Mouse (Mus musculus): ENCODE results near the gene Ube2j2. TPM values are rescaled to one million over a fixed set of nuclear protein-coding genes. Genes with fewer than 3 reads are reported as not detected.

The Ube2j2 gene
- total RNA-seq (2021): 10 to 100 TPM; 75.2 to 78.9 TPM
- long read RNA-seq, experiment 1, transcript Ube2j2-213 (7 exons, 3,339 nt): minor isoform, 13 of 45 reads
- long read RNA-seq, experiment 1, transcript Ube2j2-201 (8 exons, 3,483 nt): major isoform, 21 of 45 reads
- long read RNA-seq, experiment 1, partial matches to known transcripts: 1 of 45 reads
- long read RNA-seq, experiment 1, other reads (novel, unspliced or antisense): 6 of 45 reads
- long read RNA-seq, experiment 2, transcript Ube2j2-213 (7 exons, 3,339 nt): minor isoform, 19 of 81 reads
- long read RNA-seq, experiment 2, transcript Ube2j2-201 (8 exons, 3,483 nt): major isoform, 37 of 81 reads
- long read RNA-seq, experiment 2, transcript Ube2j2-202 (7 exons, 1,309 nt): minor isoform, 8 of 81 reads
- long read RNA-seq, experiment 2, partial matches to known transcripts: 3 of 81 reads
- long read RNA-seq, experiment 2, other reads (novel, unspliced or antisense): 12 of 81 reads

- peak; percentile 97 to 98 for DNase-seq (ENCODE audit: low spot score in 2 of 2)
Measured at GRCm38 (mm10) chr4:155943534-155944249, at the start of gene Ube2j2. TSS of gene Ube2j2 (plus strand) at chr4:155943831.

- peak; percentile 74 to 78 for DNase-seq (ENCODE audit: low spot score in 2 of 2)
Measured at GRCm38 (mm10) chr4:155894311-155894881, 49.2 kb upstream of the Ube2j2 start.

- peak; percentile 78 to 91 for DNase-seq (ENCODE audit: low spot score in 2 of 2)
Measured at GRCm38 (mm10) chr4:155895216-155895615, 48.4 kb upstream of the Ube2j2 start.

- DNase-seq (ENCODE audit: low spot score in 2 of 2): no peak
Measured at GRCm38 (mm10) chr4:155895826-155896225, 47.8 kb upstream of the Ube2j2 start.

- no peak for DNase-seq (ENCODE audit: low spot score in 2 of 2)
Measured at GRCm38 (mm10) chr4:155896461-155896860, 47.2 kb upstream of the Ube2j2 start.

- DNase-seq (ENCODE audit: low spot score in 2 of 2): peak in 1 of 2 experiments; percentile 1
Measured at GRCm38 (mm10) chr4:155898318-155898717, 45.3 kb upstream of the Ube2j2 start.

GRCm38 (mm10) chr4:155899355-155899754 lies 44.3 kb upstream of the Ube2j2 start:
- DNase-seq (ENCODE audit: low spot score in 2 of 2): no peak

GRCm38 (mm10) chr4:155901205-155901604 lies 42.4 kb upstream of the Ube2j2 start:
- peak; percentile 34 to 69 for DNase-seq (ENCODE audit: low spot score in 2 of 2)

GRCm38 (mm10) chr4:155903246-155903645 lies 40.4 kb upstream of the Ube2j2 start:
- no peak for DNase-seq (ENCODE audit: low spot score in 2 of 2)

- DNase-seq (ENCODE audit: low spot score in 2 of 2): peak; percentile 24 to 39
Measured at GRCm38 (mm10) chr4:155904318-155905102, 39.1 kb upstream of the Ube2j2 start.

- DNase-seq (ENCODE audit: low spot score in 2 of 2): no peak
Measured at GRCm38 (mm10) chr4:155905634-155906033, 38.0 kb upstream of the Ube2j2 start.

GRCm38 (mm10) chr4:155906125-155906524 lies 37.5 kb upstream of the Ube2j2 start:
- no peak for DNase-seq (ENCODE audit: low spot score in 2 of 2)

- DNase-seq (ENCODE audit: low spot score in 2 of 2): no peak
Measured at GRCm38 (mm10) chr4:155907003-155907402, 36.6 kb upstream of the Ube2j2 start.

GRCm38 (mm10) chr4:155908281-155908680 lies 35.4 kb upstream of the Ube2j2 start:
- DNase-seq (ENCODE audit: low spot score in 2 of 2): peak; percentile 3 to 9

- DNase-seq (ENCODE audit: low spot score in 2 of 2): peak; percentile 3 to 5
Measured at GRCm38 (mm10) chr4:155908751-155909150, 34.9 kb upstream of the Ube2j2 start.

GRCm38 (mm10) chr4:155932031-155932430 lies 11.6 kb upstream of the Ube2j2 start:
- no peak for DNase-seq (ENCODE audit: low spot score in 2 of 2)

GRCm38 (mm10) chr4:155943049-155943452 lies 580 bp upstream of the Ube2j2 start:
- peak; percentile 61 to 72 for DNase-seq (ENCODE audit: low spot score in 2 of 2)

GRCm38 (mm10) chr4:155944271-155944670 lies 640 bp downstream of the Ube2j2 start:
- no peak for DNase-seq (ENCODE audit: low spot score in 2 of 2)

GRCm38 (mm10) chr4:155947094-155947493 lies 3.5 kb downstream of the Ube2j2 start:
- no peak for DNase-seq (ENCODE audit: low spot score in 2 of 2)

GRCm38 (mm10) chr4:155955491-155955890 lies 11.9 kb downstream of the Ube2j2 start:
- DNase-seq (ENCODE audit: low spot score in 2 of 2): no peak

GRCm38 (mm10) chr4:155959275-155959674 lies 15.6 kb downstream of the Ube2j2 start:
- DNase-seq (ENCODE audit: low spot score in 2 of 2): peak; percentile 56 to 77

Measured in layer of hippocampus, postnatal 14 days (tissue).